Comparison of ENCODE assay signal across 8 mouse cellular contexts in the genomic region with DNA sequence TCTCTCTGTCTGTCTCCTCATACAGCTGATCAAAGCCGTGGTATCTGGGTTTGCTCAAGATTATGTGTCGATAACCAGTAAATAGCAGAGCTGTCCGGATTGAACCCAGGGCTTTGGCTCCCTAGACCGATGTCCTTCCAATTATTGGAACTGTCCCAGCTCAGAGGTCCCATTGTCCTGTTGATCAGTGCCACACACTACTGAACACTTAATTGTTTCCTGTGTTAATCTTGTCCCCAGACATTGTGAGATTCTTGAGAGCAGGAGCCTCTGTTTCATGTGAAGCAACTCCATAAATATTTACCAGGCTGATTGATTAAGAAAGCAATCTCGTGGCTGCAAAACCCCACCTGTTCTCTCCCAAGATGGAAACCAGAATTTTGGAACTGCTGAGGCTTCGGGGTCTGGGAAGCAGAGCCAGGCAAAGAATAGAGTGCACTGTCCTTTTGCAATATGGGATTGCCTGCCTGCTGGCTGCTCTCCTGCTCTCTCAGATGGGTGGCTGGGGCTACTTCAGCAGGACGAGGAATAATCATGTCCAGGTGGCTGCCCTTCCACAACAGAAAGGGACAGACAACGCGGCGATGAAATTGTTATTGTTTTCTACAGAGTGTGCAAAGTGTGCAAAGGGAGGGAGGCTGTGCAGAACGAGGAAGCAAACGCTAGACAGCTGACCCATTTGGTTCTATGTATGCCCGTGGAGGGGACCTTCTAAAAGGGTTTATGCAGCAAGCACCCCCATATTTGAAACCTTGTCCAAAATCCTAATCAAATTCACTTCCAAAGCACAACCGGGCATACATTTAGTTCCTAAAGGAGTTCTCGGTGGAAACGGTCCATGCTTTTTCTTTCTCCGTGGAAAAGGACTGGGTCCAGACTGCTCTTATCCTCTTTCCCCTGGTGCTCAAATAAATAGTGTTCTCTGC. TPM values are rescaled to one million over a fixed set of nuclear protein-coding genes. Genes with fewer than 3 reads are reported as not detected.
A peak's percentile ranks its signal among the peaks of the same experiment; 100 is the strongest.
DNase-seq lines count a peak whose midpoint lies in the region; ATAC-seq and TF ChIP-seq lines count a peak whose summit lies in the region.

No protein-coding gene starts in this region.

- TF ChIP-seq POLR2A in testis, adult 2 months (IDR thresholded peaks at IDR 0.05; ENCODE audit: control insufficient read depth, low read depth, low read length) = no peak
- TF ChIP-seq POLR2A in olfactory bulb, adult 2 months (IDR thresholded peaks at IDR 0.05; ENCODE audit: insufficient read depth, low read depth, low read length) = no peak

- no peaks in the 10 kb centered on the region for H3K36me3 ChIP-seq in testis, adult 2 months (ENCODE audit: control insufficient read depth, insufficient read depth, low read length)
- no peaks in the 10 kb centered on the region for H3K36me3 ChIP-seq in liver, embryonic 12.5 days

- H3K9ac ChIP-seq in liver, embryonic 12.5 days = no peak overlapping the region

- no peak for DNase-seq in testis, postnatal 10 days (ENCODE audit: low spot score)
- peak; percentile 19 for DNase-seq in heart, postnatal 4 days
- no peak for DNase-seq in left cerebral cortex, adult 8-10 months (ENCODE audit: low spot score in 2 of 2)
- DNase-seq in adrenal gland, postnatal 36 days = no peak

- no peak for TF ChIP-seq CTCF in testis, adult 2 months (IDR thresholded peaks at IDR 0.05; ENCODE audit: control insufficient read depth, insufficient read depth, insufficient replicate concordance, low read depth, low read length)
- TF ChIP-seq CTCF in olfactory bulb, adult 2 months (IDR thresholded peaks at IDR 0.05; ENCODE audit: insufficient read depth, low read depth, low read length) = no peak

- H3K4me3 ChIP-seq in testis, adult 2 months (ENCODE audit: control insufficient read depth, low read depth, low read length) = no peak overlapping the region
- H3K4me3 ChIP-seq in liver, embryonic 12.5 days = no peak overlapping the region
- H3K4me3 ChIP-seq in olfactory bulb, adult 2 months (ENCODE audit: insufficient read depth, low read depth, low read length) = no peak overlapping the region

- no peaks in the 10 kb centered on the region for H3K9me3 ChIP-seq in liver, embryonic 12.5 days (replicated peaks)

- no peak for ATAC-seq in liver, embryonic 12.5 days
- ATAC-seq in megakaryocyte, adult 5-6 weeks (ENCODE audit: poor library complexity, severe bottlenecking) = no peak

- no peaks in the 10 kb centered on the region; the same call in 1 of the 2 replicates for H3K27me3 ChIP-seq in testis, adult 2 months (ENCODE audit: control insufficient read depth, insufficient read depth, low read length)
- peaks cover 100% of the 10 kb centered on the region for H3K27me3 ChIP-seq in liver, embryonic 12.5 days (replicated peaks)

- H3K4me1 ChIP-seq in testis, adult 2 months (ENCODE audit: control insufficient read depth, insufficient read depth, low read length) = peaks cover 16% of the 10 kb centered on the region
- peaks cover 79% of the 10 kb centered on the region for H3K4me1 ChIP-seq in liver, embryonic 12.5 days
- H3K4me1 ChIP-seq in olfactory bulb, adult 2 months (ENCODE audit: control insufficient read depth, insufficient read depth, low read length) = peaks cover 22% of the 10 kb centered on the region

- 28% methylated on average over 17 of the region's 17 CpGs for WGBS in liver, embryonic 12.5 days (ENCODE audit: insufficient replicate concordance)
- 57% methylated on average over 17 of the region's 17 CpGs for WGBS in olfactory bulb, adult 2 months

- H3K27ac ChIP-seq in testis, adult 2 months (ENCODE audit: control insufficient read depth, insufficient read depth, low read depth, low read length) = peak overlapping the region; percentile 47; the same call in 1 of the 2 replicates
- peak overlapping the region; percentile 67; the same call in 1 of the 2 replicates for H3K27ac ChIP-seq in liver, embryonic 12.5 days
- peak overlapping the region; percentile 54 for H3K27ac ChIP-seq in olfactory bulb, adult 2 months (ENCODE audit: insufficient read depth, low read depth, low read length)

- peak overlapping the region; percentile 60 for H3K4me2 ChIP-seq in liver, embryonic 12.5 days

RNA-seq across cellular contexts. Expression of a gene that starts 0.8 kb away (rescaled TPM):
- 8.0 and 16.8 TPM in 2 replicates for polyA plus RNA-seq in testis, adult 2 months (2012; rRNA removed)
- 10 to 100 TPM; 96.2 to 97.8 TPM for total RNA-seq in heart, postnatal 4 days (2021)
- 80.9 and 88.1 TPM in 2 replicates for polyA plus RNA-seq in liver, embryonic 12.5 days (2016; fragmentation: Nextera tagmentation; extraction: Ambion mirVana)
- not detected in 2 replicates for polyA plus RNA-seq in olfactory bulb, adult 2 months (2012; ENCODE audit: insufficient read depth, insufficient read length, low replicate concordance, missing spikeins)
- 10 to 100 TPM; 34.7 to 39.3 (median 38.4) TPM for total RNA-seq in left cerebral cortex, adult 8-10 months (2022)
- total RNA-seq in adrenal gland, postnatal 36 days (2021) = 10 to 100 TPM; 60.0 to 74.0 TPM
- 1.9 and 2.0 TPM in 2 replicates for total RNA-seq in megakaryocyte, adult 5-6 weeks (2015)
- 0.77 and 1.8 TPM in 2 replicates for total RNA-seq in megakaryocyte, adult 5-6 weeks (2017)

RNA-seq across cellular contexts. Expression of a gene that starts 29.7 kb away (rescaled TPM):
- polyA plus RNA-seq in testis, adult 2 months (2012; rRNA removed) = 0.58 and 1.0 TPM in 2 replicates
- total RNA-seq in heart, postnatal 4 days (2021) = 1 to 10 TPM; 5.8 to 9.7 TPM
- polyA plus RNA-seq in liver, embryonic 12.5 days (2016; fragmentation: Nextera tagmentation; extraction: Ambion mirVana) = 63.4 and 69.1 TPM in 2 replicates
- polyA plus RNA-seq in olfactory bulb, adult 2 months (2012; ENCODE audit: insufficient read depth, insufficient read length, low replicate concordance, missing spikeins) = 129 TPM in 1 of 2 replicates, not detected in the other
- 1 to 10 TPM in 1 of 4 experiments, under 1 TPM in 3; 0.37 to 1.3 (median 0.48) TPM for total RNA-seq in left cerebral cortex, adult 8-10 months (2022)
- 1 to 10 TPM; 2.1 to 2.3 TPM for total RNA-seq in adrenal gland, postnatal 36 days (2021)
- total RNA-seq in megakaryocyte, adult 5-6 weeks (2015) = 78.1 and 107 TPM in 2 replicates
- total RNA-seq in megakaryocyte, adult 5-6 weeks (2017) = 59.4 and 63.6 TPM in 2 replicates

Comparison
In these comparisons a context has a peak if more than half of its experiments do, and no peak if none do; other contexts are left out.
1. RNA of a gene that starts 0.8 kb away (total RNA-seq): 96.2 to 97.8 TPM in heart, postnatal 4 days, 60.0 to 74.0 TPM in adrenal gland, postnatal 36 days and 34.7 to 39.3 TPM in left cerebral cortex, adult 8-10 months; 0.77 to 2.0 TPM in megakaryocyte, adult 5-6 weeks; every median in the first group is over 10 times any median in the second.
2. RNA of a gene that starts 29.7 kb away (total RNA-seq): 59.4 to 107 TPM in megakaryocyte, adult 5-6 weeks; 5.8 to 9.7 TPM in heart, postnatal 4 days, 2.1 to 2.3 TPM in adrenal gland, postnatal 36 days and 0.37 to 1.3 TPM in left cerebral cortex, adult 8-10 months; every median in the first group is over 4 times any median in the second.
3. Peak in every context shown above with its lines, with median percentiles within 50 percentile points of each other: H3K27ac ChIP-seq.